Mouse (Mus musculus) NIH3T3 (cell line): Measurements from ENCODE around the gene Skor1.

Experiments used
- DNase-seq: peaks from one replicate; pipeline ENCODE4 v3.0.0-alpha.2; 2012; ENCODE audit warnings: low read depth

The Skor1 gene

GRCm38 (mm10) chr9:63148410-63149371, at the start of gene Skor1:
TSS of gene Skor1 (minus strand) at chr9:63148961.
- no peak for DNase-seq

- DNase-seq: no peak
These were observed 48.5 kb upstream of the Skor1 start for GRCm38 (mm10) chr9:63197252-63197651.

- DNase-seq: peak; percentile 14
These were observed 47.4 kb upstream of the Skor1 start for GRCm38 (mm10) chr9:63196114-63196682.

GRCm38 (mm10) chr9:63195523-63195922, 46.8 kb upstream of the Skor1 start:
- no peak for DNase-seq

GRCm38 (mm10) chr9:63194791-63195190, 46.0 kb upstream of the Skor1 start:
- peak; percentile 56 for DNase-seq

GRCm38 (mm10) chr9:63192809-63193208, 44.0 kb upstream of the Skor1 start:
- DNase-seq: no peak

- DNase-seq: no peak
These were observed 38.5 kb upstream of the Skor1 start for GRCm38 (mm10) chr9:63187310-63187709.

- no peak for DNase-seq
These were observed 36.5 kb upstream of the Skor1 start for GRCm38 (mm10) chr9:63185249-63185648.

- no peak for DNase-seq
These were observed 35.1 kb upstream of the Skor1 start for GRCm38 (mm10) chr9:63183864-63184263.

- DNase-seq: no peak
These were observed 33.7 kb upstream of the Skor1 start for GRCm38 (mm10) chr9:63182306-63182960.

GRCm38 (mm10) chr9:63181337-63182178, 32.8 kb upstream of the Skor1 start:
- DNase-seq: no peak

- no peak for DNase-seq
These were observed 29.5 kb upstream of the Skor1 start for GRCm38 (mm10) chr9:63178296-63178695.

- DNase-seq: no peak
These were observed 25.4 kb upstream of the Skor1 start for GRCm38 (mm10) chr9:63174001-63174721.

- no peak for DNase-seq
These were observed 23.2 kb upstream of the Skor1 start for GRCm38 (mm10) chr9:63171951-63172350.

GRCm38 (mm10) chr9:63169127-63169526, 20.4 kb upstream of the Skor1 start:
- no peak for DNase-seq

- DNase-seq: no peak
These were observed 16.3 kb upstream of the Skor1 start for GRCm38 (mm10) chr9:63165070-63165469.

- DNase-seq: no peak
These were observed 15.0 kb upstream of the Skor1 start for GRCm38 (mm10) chr9:63163756-63164155.

GRCm38 (mm10) chr9:63151949-63152348, 3.2 kb upstream of the Skor1 start:
- DNase-seq: no peak

- DNase-seq: peak; percentile 73
These were observed 2.5 kb upstream of the Skor1 start for GRCm38 (mm10) chr9:63151072-63151870.

GRCm38 (mm10) chr9:63150086-63150800, 1.5 kb upstream of the Skor1 start:
- no peak for DNase-seq
